Mouse (Mus musculus): ENCODE measurements at regions not wholly inside any gene's neighbourhood (a gene's known extent, or its start where the extent isn't known, plus 50 kb on each side); places are given as distances from the start of the nearest gene placed in this dataset.

DNA sequence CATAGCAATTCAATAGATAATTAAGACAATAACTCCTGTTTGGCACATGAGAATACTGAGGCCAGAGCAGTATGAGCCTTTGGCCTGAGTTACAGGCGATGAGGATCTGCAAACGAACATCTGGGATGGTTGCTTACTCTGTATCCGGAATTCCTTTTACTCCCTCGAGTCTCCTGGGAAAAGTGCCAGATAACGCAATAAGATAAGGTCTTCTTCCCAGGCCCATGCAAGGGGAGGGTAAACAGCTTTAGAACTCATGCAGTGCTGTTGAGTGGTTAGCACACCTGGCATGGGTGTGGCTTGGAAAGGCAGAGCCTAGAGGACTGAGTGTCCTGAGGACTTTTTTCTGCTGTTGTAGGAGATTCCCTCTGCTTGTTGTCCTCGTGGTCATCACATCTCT, 598.2 kb downstream of the 9430069I07Rik start:
- DNase-seq (ENCODE audit: low spot score in 2 of 2) = peak in 1 of 2 experiments; percentile 4

DNA sequence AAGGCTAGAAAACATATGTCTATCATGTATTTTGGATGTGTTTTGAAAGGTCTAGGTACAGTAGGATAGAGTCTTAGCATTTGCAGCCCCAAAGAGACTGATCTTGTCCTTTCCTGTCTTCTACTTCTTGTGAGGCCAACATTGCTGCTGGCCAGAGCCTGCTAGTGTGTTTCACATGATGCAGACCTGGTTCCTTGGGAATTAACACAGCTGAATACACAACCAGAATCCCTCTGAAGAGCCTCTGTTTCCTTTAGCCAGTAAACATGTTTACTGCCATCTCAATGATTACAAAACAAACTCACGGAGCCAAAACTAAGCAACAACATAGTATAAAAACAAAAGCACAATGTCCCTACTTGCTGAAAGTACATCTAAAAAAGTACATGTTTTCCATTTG, 598.9 kb downstream of the 9430069I07Rik start:
- no peak for DNase-seq (ENCODE audit: low spot score in 2 of 2)
